Mouse (Mus musculus): Measurements from ENCODE around the gene Lyrm2. TPM values are rescaled to one million over a fixed set of nuclear protein-coding genes. Genes with fewer than 3 reads are reported as not detected.
A peak's percentile ranks its signal among the peaks of the same experiment; 100 is the strongest.

Lyrm2 gene
- total and polyA plus RNA-seq, 2 experiments from 2014 or later: 27.3 to 117 TPM

DNA sequence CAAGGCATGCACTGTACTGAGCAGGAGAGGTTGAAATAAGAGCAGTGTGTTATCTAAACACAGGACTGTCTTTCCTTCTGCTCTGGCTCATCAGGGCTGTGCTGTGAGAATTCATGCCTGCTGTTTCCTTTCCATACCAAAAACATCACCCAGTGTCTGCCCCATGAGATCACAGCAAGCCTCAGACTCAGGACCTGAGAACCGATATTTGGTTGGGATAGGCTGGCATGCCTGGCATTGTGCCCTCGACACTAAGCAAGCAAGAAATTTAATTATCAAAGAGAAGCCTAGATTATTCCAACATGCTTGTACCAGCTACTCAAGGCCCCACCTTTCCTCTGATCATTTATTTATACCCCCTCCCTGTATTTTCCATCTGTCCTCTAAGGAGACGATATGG, 34.5 kb downstream of the Lyrm2 start:
- Histone ChIP-seq H3K27me3 (ENCODE audit: insufficient read depth, low read length) (no peaks in the 10 kb centered on the region), H3K4me2 (ENCODE audit: low read depth, low read length, poor library complexity, severe bottlenecking) (no peak overlapping the region), H3K36me3 (ENCODE audit: insufficient read depth, low read length) (no peaks in the 10 kb centered on the region), H3K4me1 (ENCODE audit: insufficient read depth, low read length) (no peaks in the 10 kb centered on the region), H3K4me3 (ENCODE audit: low read depth, low read length) (no peak overlapping the region), H3K9ac (replicated peaks; ENCODE audit: low read length, poor library complexity, severe bottlenecking) (no peak overlapping the region), H3K9me3 (ENCODE audit: low read length) (no peaks in the 10 kb centered on the region), H3K27ac (ENCODE audit: low read depth, low read length) (no peak overlapping the region)
- DNase-seq (ENCODE audit: low spot score) (no peak), ATAC-seq (ENCODE audit: low FRiP score) (no peak)
- WGBS: 72% methylated on average over 3 of the region's 3 CpGs
- TF ChIP-seq CTCF (IDR thresholded peaks at IDR 0.05): no peak

GRCm38 (mm10) chr4:32836071-32836470, 36.0 kb downstream of the Lyrm2 start:
- Histone ChIP-seq H3K4me2 (ENCODE audit: low read depth, low read length, poor library complexity, severe bottlenecking) (no peak overlapping the region), H3K9me3 (ENCODE audit: low read length) (no peaks in the 10 kb centered on the region), H3K9ac (replicated peaks; ENCODE audit: low read length, poor library complexity, severe bottlenecking) (no peak overlapping the region), H3K27me3 (ENCODE audit: insufficient read depth, low read length) (no peaks in the 10 kb centered on the region), H3K36me3 (ENCODE audit: insufficient read depth, low read length) (no peaks in the 10 kb centered on the region), H3K27ac (ENCODE audit: low read depth, low read length) (no peak overlapping the region), H3K4me1 (ENCODE audit: insufficient read depth, low read length) (no peaks in the 10 kb centered on the region), H3K4me3 (ENCODE audit: low read depth, low read length) (no peak overlapping the region)
- ATAC-seq (ENCODE audit: low FRiP score) (no peak), DNase-seq (ENCODE audit: low spot score) (peak; percentile 57)
- TF ChIP-seq CTCF (IDR thresholded peaks at IDR 0.05): no peak
- 78% methylated on average over 9 of the region's 9 CpGs for WGBS

DNA sequence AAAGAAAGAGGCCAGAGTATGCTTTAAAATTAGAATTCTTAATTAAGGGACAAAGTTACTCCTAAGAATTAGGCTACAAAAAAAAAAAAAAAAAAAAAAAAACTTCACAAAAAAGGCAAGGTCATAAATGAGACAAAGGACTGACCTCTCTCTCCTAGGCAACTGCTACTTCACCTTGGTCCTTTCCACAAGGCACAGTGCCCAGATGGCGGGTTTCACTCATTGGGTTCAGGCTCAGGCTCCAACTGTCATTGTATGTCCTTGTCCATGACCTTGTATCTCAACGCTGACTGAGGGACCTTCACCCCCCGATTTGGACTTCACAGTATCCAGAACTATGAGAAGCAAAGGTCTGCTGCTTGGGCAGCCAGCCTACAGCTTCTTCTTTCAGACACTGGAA, 38.3 kb downstream of the Lyrm2 start:
- WGBS: 38% methylated on average over 3 of the region's 3 CpGs
- no peaks in the 10 kb centered on the region for H3K27me3 ChIP-seq (ENCODE audit: insufficient read depth, low read length)
- H3K36me3 ChIP-seq (ENCODE audit: insufficient read depth, low read length): no peaks in the 10 kb centered on the region
- DNase-seq (ENCODE audit: low spot score) (no peak), ATAC-seq (ENCODE audit: low FRiP score) (no peak)
- no peak overlapping the region for H3K9ac ChIP-seq (replicated peaks; ENCODE audit: low read length, poor library complexity, severe bottlenecking)
- no peak overlapping the region for H3K4me3 ChIP-seq (ENCODE audit: low read depth, low read length)
- no peak overlapping the region for H3K27ac ChIP-seq (ENCODE audit: low read depth, low read length)
- H3K4me1 ChIP-seq (ENCODE audit: insufficient read depth, low read length): no peaks in the 10 kb centered on the region
- no peaks in the 10 kb centered on the region for H3K9me3 ChIP-seq (ENCODE audit: low read length)
- no peak overlapping the region for H3K4me2 ChIP-seq (ENCODE audit: low read depth, low read length, poor library complexity, severe bottlenecking)
- no peak for TF ChIP-seq CTCF (IDR thresholded peaks at IDR 0.05)

Other genes with a start within 250 kb of the Lyrm2 start
- not detected in 2 replicates for gene Gja10, start 197.5 kb upstream of the Lyrm2 start, total RNA-seq (2014; rRNA removed)
- not detected in 2 replicates for gene Gja10, start 197.5 kb upstream of the Lyrm2 start, polyA plus RNA-seq (2015; fragmentation: Nextera tagmentation; extraction: Ambion mirVana)
- 36.1 and 50.9 TPM in 2 replicates for gene Casp8ap2, start 184.8 kb upstream of the Lyrm2 start, total RNA-seq (2014; rRNA removed)
- 31.7 and 35.6 TPM in 2 replicates for gene Casp8ap2, start 184.8 kb upstream of the Lyrm2 start, polyA plus RNA-seq (2015; fragmentation: Nextera tagmentation; extraction: Ambion mirVana)
- gene Mdn1, start 143.1 kb upstream of the Lyrm2 start, total RNA-seq (2014; rRNA removed): 26.8 and 33.6 TPM in 2 replicates
- 6.1 and 10.1 TPM in 2 replicates for gene Mdn1, start 143.1 kb upstream of the Lyrm2 start, polyA plus RNA-seq (2015; fragmentation: Nextera tagmentation; extraction: Ambion mirVana)
- gene Ankrd6, start 150.6 kb downstream of the Lyrm2 start, total RNA-seq (2014; rRNA removed): 38.1 and 44.7 TPM in 2 replicates
- 22.7 and 23.2 TPM in 2 replicates for gene Ankrd6, start 150.6 kb downstream of the Lyrm2 start, polyA plus RNA-seq (2015; fragmentation: Nextera tagmentation; extraction: Ambion mirVana)
- 52.7 and 54.9 TPM in 2 replicates for gene Rragd, start 182.8 kb downstream of the Lyrm2 start, total RNA-seq (2014; rRNA removed)
- 28.5 and 35.0 TPM in 2 replicates for gene Rragd, start 182.8 kb downstream of the Lyrm2 start, polyA plus RNA-seq (2015; fragmentation: Nextera tagmentation; extraction: Ambion mirVana)
- gene Ube2j1, start 231.2 kb downstream of the Lyrm2 start, total RNA-seq (2014; rRNA removed): 119 and 126 TPM in 2 replicates
- gene Ube2j1, start 231.2 kb downstream of the Lyrm2 start, polyA plus RNA-seq (2015; fragmentation: Nextera tagmentation; extraction: Ambion mirVana): 70.1 and 70.3 TPM in 2 replicates

All from midbrain, postnatal 0 days (tissue).